ENCODE assay signal across 8 mouse cellular contexts in genomic region chr9:13296274-13297121, GRCm38 (mm10). TPM values are rescaled to one million over a fixed set of nuclear protein-coding genes. Genes with fewer than 3 reads are reported as not detected.
DNase-seq lines count a peak whose midpoint lies in the region; ATAC-seq and TF ChIP-seq lines count a peak whose summit lies in the region.

No protein-coding gene starts in this region.

- H3K9me3 ChIP-seq in forebrain, postnatal 0 days (ENCODE audit: low read length), result no peaks in the 10 kb centered on the region
- no peaks in the 10 kb centered on the region for H3K9me3 ChIP-seq in lung, embryonic 15.5 days

- H3K4me1 ChIP-seq in cerebellum, adult 2 months (ENCODE audit: control insufficient read depth, insufficient read depth, low read length), result peaks cover 1% of the 10 kb centered on the region; the same call in 1 of the 2 replicates
- H3K4me1 ChIP-seq in forebrain, postnatal 0 days (ENCODE audit: insufficient read depth), result peaks cover under 1% of the 10 kb centered on the region; the same call in 1 of the 2 replicates
- peaks cover 38% of the 10 kb centered on the region for H3K4me1 ChIP-seq in lung, embryonic 15.5 days
- H3K4me1 ChIP-seq in olfactory bulb, adult 2 months (ENCODE audit: control insufficient read depth, insufficient read depth, low read length), result peaks cover 27% of the 10 kb centered on the region

- no peaks in the 10 kb centered on the region for H3K36me3 ChIP-seq in forebrain, postnatal 0 days (ENCODE audit: insufficient read depth)
- H3K36me3 ChIP-seq in lung, embryonic 15.5 days, result no peaks in the 10 kb centered on the region

- no peaks in the 10 kb centered on the region for H3K27me3 ChIP-seq in cerebellum, adult 2 months (ENCODE audit: control insufficient read depth, insufficient read depth, low read length)
- no peaks in the 10 kb centered on the region for H3K27me3 ChIP-seq in forebrain, postnatal 0 days (ENCODE audit: insufficient read depth, low read length)
- H3K27me3 ChIP-seq in lung, embryonic 15.5 days, result no peaks in the 10 kb centered on the region

- peak; percentile 56 for TF ChIP-seq CTCF in cerebellum, adult 2 months (IDR thresholded peaks at IDR 0.05; ENCODE audit: borderline replicate concordance, insufficient read depth, low read depth, low read length)
- peak; percentile 75 for TF ChIP-seq CTCF in forebrain, postnatal 0 days (IDR thresholded peaks at IDR 0.05; ENCODE audit: low read depth)
- peak; percentile 70 for TF ChIP-seq CTCF in olfactory bulb, adult 2 months (IDR thresholded peaks at IDR 0.05; ENCODE audit: insufficient read depth, low read depth, low read length)

- peak; percentile 47; the same call in 1 of the 2 replicates for TF ChIP-seq POLR2A in cerebellum, adult 2 months (IDR thresholded peaks at IDR 0.05; ENCODE audit: borderline replicate concordance, insufficient read depth, low read length)
- TF ChIP-seq POLR2A in olfactory bulb, adult 2 months (IDR thresholded peaks at IDR 0.05; ENCODE audit: insufficient read depth, low read depth, low read length), result no peak

- peak overlapping the region; percentile 89 for H3K4me3 ChIP-seq in cerebellum, adult 2 months (replicated peaks; ENCODE audit: insufficient read depth, low read depth, low read length)
- H3K4me3 ChIP-seq in forebrain, postnatal 0 days (ENCODE audit: low read depth, low read length), result peak overlapping the region; percentile 57
- peak overlapping the region; percentile 65 for H3K4me3 ChIP-seq in lung, embryonic 15.5 days
- H3K4me3 ChIP-seq in olfactory bulb, adult 2 months (ENCODE audit: insufficient read depth, low read depth, low read length), result peak overlapping the region; percentile 80

- peak overlapping the region; percentile 66 for H3K9ac ChIP-seq in forebrain, postnatal 0 days
- peak overlapping the region; percentile 62 for H3K9ac ChIP-seq in lung, embryonic 15.5 days

- peak overlapping the region; percentile 81 for H3K27ac ChIP-seq in cerebellum, adult 2 months (ENCODE audit: insufficient read depth, low read length)
- peak overlapping the region; percentile 66 for H3K27ac ChIP-seq in forebrain, postnatal 0 days (ENCODE audit: low read depth, low read length)
- peak overlapping the region; percentile 85 for H3K27ac ChIP-seq in lung, embryonic 15.5 days
- H3K27ac ChIP-seq in olfactory bulb, adult 2 months (ENCODE audit: insufficient read depth, low read depth, low read length), result peak overlapping the region; percentile 88

- peak; percentile 95 for ATAC-seq in forebrain, postnatal 0 days
- ATAC-seq in lung, embryonic 15.5 days (ENCODE audit: borderline replicate concordance, extremely low read depth, low FRiP score, low TSS enrichment), result peak; percentile 95

- under 1% methylated on average over 28 of the region's 28 CpGs for WGBS in cerebellum, adult 2 months
- under 1% methylated on average over 28 of the region's 28 CpGs for WGBS in forebrain, postnatal 0 days
- WGBS in lung, embryonic 15.5 days, result 0% methylated on average over 25 of the region's 28 CpGs
- WGBS in olfactory bulb, adult 2 months, result under 1% methylated on average over 28 of the region's 28 CpGs

- H3K4me2 ChIP-seq in forebrain, postnatal 0 days (ENCODE audit: low read depth), result peak overlapping the region; percentile 86
- H3K4me2 ChIP-seq in lung, embryonic 15.5 days, result peak overlapping the region; percentile 98

- peak; percentile 70 for DNase-seq in MEL-GATA-1-ER (ENCODE audit: extremely low read depth, low read depth)
- peak; percentile 86 to 89 for DNase-seq in cerebellum, adult 2 months
- peak; percentile 87 for DNase-seq in forebrain, postnatal 0 days
- peak; percentile 94 for DNase-seq in heart, postnatal 4 days
- DNase-seq in layer of hippocampus, adult 9-10 months (ENCODE audit: low spot score), result peak; percentile 78
- DNase-seq in thymus, adult 18-20 months, result peak; percentile 81 to 83

RNA-seq across cellular contexts. Expression of gene Maml2, which starts 1.3 kb away (rescaled TPM):
- 12.3 and 13.4 TPM in 2 replicates for polyA plus RNA-seq in cerebellum, adult 2 months (2012; rRNA removed)
- 6.2 and 6.4 TPM in 2 replicates for total RNA-seq in forebrain, postnatal 0 days (2014; rRNA removed)
- 5.9 and 9.5 TPM in 2 replicates for polyA plus RNA-seq in forebrain, postnatal 0 days (2015; fragmentation: Nextera tagmentation; extraction: Ambion mirVana)
- total RNA-seq in heart, postnatal 4 days (2021), result 10 to 100 TPM; 11.9 to 13.2 TPM
- polyA plus RNA-seq in lung, embryonic 15.5 days (2015; fragmentation: Nextera tagmentation; extraction: Ambion mirVana), result 13.3 and 14.5 TPM in 2 replicates
- polyA plus RNA-seq in olfactory bulb, adult 2 months (2012; ENCODE audit: insufficient read depth, insufficient read length, low replicate concordance, missing spikeins), result not detected in 2 replicates

RNA-seq across cellular contexts. Expression of gene Ccdc82, which starts 49.7 kb away (rescaled TPM):
- polyA plus RNA-seq in cerebellum, adult 2 months (2012; rRNA removed), result 33.4 and 35.2 TPM in 2 replicates
- total RNA-seq in forebrain, postnatal 0 days (2014; rRNA removed), result 15.6 and 24.9 TPM in 2 replicates
- 5.7 and 7.0 TPM in 2 replicates for polyA plus RNA-seq in forebrain, postnatal 0 days (2015; fragmentation: Nextera tagmentation; extraction: Ambion mirVana)
- total RNA-seq in heart, postnatal 4 days (2021), result 10 to 100 TPM; 13.0 to 13.5 TPM
- polyA plus RNA-seq in lung, embryonic 15.5 days (2015; fragmentation: Nextera tagmentation; extraction: Ambion mirVana), result 11.4 and 13.3 TPM in 2 replicates
- not detected in 2 replicates for polyA plus RNA-seq in olfactory bulb, adult 2 months (2012; ENCODE audit: insufficient read depth, insufficient read length, low replicate concordance, missing spikeins)

RNA-seq across cellular contexts. Expression of gene Jrkl, which starts 50.9 kb away (rescaled TPM):
- polyA plus RNA-seq in cerebellum, adult 2 months (2012; rRNA removed), result 5.4 and 5.6 TPM in 2 replicates
- 7.5 and 8.9 TPM in 2 replicates for total RNA-seq in forebrain, postnatal 0 days (2014; rRNA removed)
- 4.3 and 5.4 TPM in 2 replicates for polyA plus RNA-seq in forebrain, postnatal 0 days (2015; fragmentation: Nextera tagmentation; extraction: Ambion mirVana)
- total RNA-seq in heart, postnatal 4 days (2021), result 1 to 10 TPM; 7.9 to 8.6 TPM
- polyA plus RNA-seq in lung, embryonic 15.5 days (2015; fragmentation: Nextera tagmentation; extraction: Ambion mirVana), result 10.0 and 10.1 TPM in 2 replicates
- not detected in 2 replicates for polyA plus RNA-seq in olfactory bulb, adult 2 months (2012; ENCODE audit: insufficient read depth, insufficient read length, low replicate concordance, missing spikeins)

Comparison
In these comparisons a context has a peak if more than half of its experiments do, and no peak if none do; other contexts are left out.
1. Peak in every context shown above with its lines: DNase-seq, ATAC-seq, H3K4me3 ChIP-seq and H3K27ac ChIP-seq.